Mouse (Mus musculus): ENCODE results near the gene Cenpo. TPM values are rescaled to one million over a fixed set of nuclear protein-coding genes. Genes with fewer than 3 reads are reported as not detected.

The Cenpo gene
- total and polyA plus RNA-seq, 3 experiments = 19.3 to 32.7 (median 25.4) TPM

GRCm38 (mm10) chr12:4267765-4268164 lies 33.7 kb upstream of the Cenpo start:
- no peaks in the 10 kb centered on the region for H3K9me3 ChIP-seq (replicated peaks; ENCODE audit: low read length)
- no peak overlapping the region for H3K27ac ChIP-seq (ENCODE audit: insufficient read depth, low read depth)
- H3K4me2 ChIP-seq (ENCODE audit: insufficient read depth, low read depth, poor library complexity, severe bottlenecking) = no peak overlapping the region
- no peaks in the 10 kb centered on the region for H3K27me3 ChIP-seq (replicated peaks)
- H3K4me1 ChIP-seq (ENCODE audit: control insufficient read depth in 1 of 2, insufficient read depth in 2 of 2) = peaks cover 0 to 10% of the 10 kb centered on the region in 2 experiments; a peak in 2 of 4 replicates
- no peak for TF ChIP-seq NRF1 (IDR thresholded peaks at IDR 0.05; ENCODE audit: low read depth, low read length)
- no peak for TF ChIP-seq BHLHE40 (IDR thresholded peaks at IDR 0.05; ENCODE audit: low read depth, low read length)
- no peak for TF ChIP-seq TCF12 (IDR thresholded peaks at IDR 0.05; ENCODE audit: low read depth, low read length)
- no peak for TF ChIP-seq MXI1 (IDR thresholded peaks at IDR 0.05; ENCODE audit: low read depth, low read length)
- no peak for TF ChIP-seq MAFK (IDR thresholded peaks at IDR 0.05; ENCODE audit: insufficient replicate concordance, low read length)
- TF ChIP-seq PAX5 (IDR thresholded peaks at IDR 0.05; ENCODE audit: low read length) = no peak
- no peaks in the 10 kb centered on the region for H3K79me2 ChIP-seq (replicated peaks; ENCODE audit: control insufficient read depth, extremely low read depth, insufficient read depth, poor library complexity, severe bottlenecking)
- dilution Hi-C loops (cut with MboI; ENCODE audit: extremely low pct_ligation_motif_present, extremely low pct_unique_long_range_greater_than_20kb, low sequenced_read_pairs) (no loop called here), in situ Hi-C loops (cut with MboI; ENCODE audit: low pct_ligation_motif_present, low pct_unique_long_range_greater_than_20kb, low sequenced_read_pairs) (no loop called here)
- peaks cover 0 to 28% of the 10 kb centered on the region in 2 experiments for H3K36me3 ChIP-seq (replicated peaks in 1 of 2; ENCODE audit: control insufficient read depth in 1 of 2, insufficient read depth in 1 of 2, low read length in 1 of 2)
- no peak for DNase-seq (ENCODE audit: extremely low read depth)
- H3K9ac ChIP-seq (ENCODE audit: insufficient read depth, low read depth) = no peak overlapping the region
- H3K4me3 ChIP-seq (replicated peaks in 1 of 3; ENCODE audit: low read depth in 2 of 3, low read length in 2 of 3, poor library complexity in 1 of 3) = no peak overlapping the region

- Histone ChIP-seq H3K27ac (ENCODE audit: insufficient read depth, low read depth) (no peak overlapping the region), H3K36me3 (replicated peaks in 1 of 2; ENCODE audit: control insufficient read depth in 1 of 2, insufficient read depth in 1 of 2, low read length in 1 of 2) (peaks cover 6 to 23% of the 10 kb centered on the region in 2 experiments), H3K27me3 (replicated peaks) (no peaks in the 10 kb centered on the region), H3K4me3 (replicated peaks in 1 of 3; ENCODE audit: low read depth in 2 of 3, low read length in 2 of 3, poor library complexity in 1 of 3) (no peak overlapping the region), H3K9ac (ENCODE audit: insufficient read depth, low read depth) (no peak overlapping the region), H3K9me3 (replicated peaks; ENCODE audit: low read length) (no peaks in the 10 kb centered on the region), H3K4me2 (ENCODE audit: insufficient read depth, low read depth, poor library complexity, severe bottlenecking) (no peak overlapping the region), H3K79me2 (replicated peaks; ENCODE audit: control insufficient read depth, extremely low read depth, insufficient read depth, poor library complexity, severe bottlenecking) (no peaks in the 10 kb centered on the region), H3K4me1 (ENCODE audit: control insufficient read depth in 1 of 2, insufficient read depth in 2 of 2) (peaks cover 0 to 10% of the 10 kb centered on the region in 2 experiments; a peak in 1 of 4 replicates)
- in situ Hi-C loops (cut with MboI; ENCODE audit: low pct_ligation_motif_present, low pct_unique_long_range_greater_than_20kb, low sequenced_read_pairs) (no loop called here), dilution Hi-C loops (cut with MboI; ENCODE audit: extremely low pct_ligation_motif_present, extremely low pct_unique_long_range_greater_than_20kb, low sequenced_read_pairs) (no loop called here)
- no peak for TF ChIP-seq NRF1 (IDR thresholded peaks at IDR 0.05; ENCODE audit: low read depth, low read length)
- TF ChIP-seq JUN (IDR thresholded peaks at IDR 0.05; ENCODE audit: insufficient read depth, low read depth, low read length) = no peak
- no peak for TF ChIP-seq NELFE (IDR thresholded peaks at IDR 0.05; ENCODE audit: low read depth, low read length)
- TF ChIP-seq JUND (conservative IDR thresholded peaks at IDR 0.05; ENCODE audit: low read depth, low read length) = no peak
- no peak for TF ChIP-seq RAD21 (IDR thresholded peaks at IDR 0.05; ENCODE audit: low read depth, low read length)
- TF ChIP-seq MAZ (IDR thresholded peaks at IDR 0.05; ENCODE audit: low read depth, low read length) = no peak
- no peak for TF ChIP-seq E2F4 (IDR thresholded peaks at IDR 0.05; ENCODE audit: insufficient replicate concordance, low read depth, low read length)
- no peak for DNase-seq (ENCODE audit: extremely low read depth)
These were observed 18.9 kb upstream of the Cenpo start for GRCm38 (mm10) chr12:4252742-4253655.

Data from CH12.LX (cell line).